ENCODE assay signal across 25 mouse cellular contexts in the genomic region with DNA sequence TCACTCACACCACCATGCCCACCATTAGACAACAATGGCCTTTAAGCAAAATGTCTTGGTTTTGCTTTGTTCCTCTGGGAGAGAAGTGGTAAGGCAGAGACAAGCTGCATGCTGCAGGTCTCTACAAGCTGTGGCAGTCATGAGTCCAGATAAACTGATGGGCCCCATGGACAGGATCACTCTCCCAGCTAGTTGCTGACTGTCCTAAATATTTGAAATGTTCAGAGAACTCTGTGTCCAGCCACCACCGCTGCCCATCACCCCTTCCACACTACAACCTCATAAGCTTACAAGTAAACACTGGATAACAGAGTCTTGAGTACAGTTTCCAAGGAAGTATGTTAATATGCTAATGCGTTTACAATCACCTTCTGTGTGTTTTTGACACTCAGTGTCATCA. TPM values are rescaled to one million over a fixed set of nuclear protein-coding genes. Genes with fewer than 3 reads are reported as not detected.
"Had no signal": no experiment of that assay in that cellular context is flagged by ENCODE, and none has a peak within 500 bp of the region (broad histone marks: within the 10 kb centered on the region; RNA-seq: fewer than 3 reads in every experiment).

No protein-coding gene starts in this region.

- DNase-seq: gastrocnemius, adult 2 months; gastrocnemius, postnatal 10 days; gastrocnemius, postnatal 25 days; heart, adult 2 months; heart, postnatal 4 days; kidney, adult 18-20 months; kidney, adult 8-10 months; kidney, postnatal 10 days; kidney, postnatal 25 days; kidney, postnatal 4 days; layer of hippocampus, adult 9-11 months; liver; liver, embryonic 13.5 days; liver, postnatal 0 days had no signal

- H3K27ac ChIP-seq: heart, adult 2 months; heart, embryonic 15.5 days; intestine, embryonic 15.5 days; liver, embryonic 13.5 days; liver, embryonic 15.5 days had no signal

- H3K36me3 ChIP-seq: heart, embryonic 13.5 days; heart, embryonic 15.5 days; hindbrain, embryonic 10.5 days; hindbrain, embryonic 12.5 days; intestine, embryonic 15.5 days; limb, embryonic 10.5 days; limb, embryonic 12.5 days; liver, embryonic 13.5 days; liver, embryonic 15.5 days had no signal

- H3K4me1 ChIP-seq: liver, embryonic 13.5 days; liver, embryonic 15.5 days had no signal

- H3K9me3 ChIP-seq: heart, embryonic 13.5 days; heart, embryonic 15.5 days; hindbrain, embryonic 10.5 days; hindbrain, embryonic 12.5 days; intestine, embryonic 15.5 days; limb, embryonic 10.5 days; limb, embryonic 12.5 days; liver, embryonic 13.5 days; liver, embryonic 15.5 days had no signal

- ATAC-seq: inflammation-experienced regulatory T-cells, adult 6 months; intestine, embryonic 15.5 days; intestine, postnatal 0 days; liver, postnatal 0 days had no signal

- H3K9ac ChIP-seq: heart, embryonic 15.5 days; intestine, embryonic 15.5 days; limb, embryonic 12.5 days; liver, embryonic 13.5 days; liver, embryonic 15.5 days; liver, postnatal 0 days had no signal

- H3K4me3 ChIP-seq: gastrocnemius, adult 2 months; heart, adult 2 months; hindbrain, embryonic 10.5 days; hindbrain, embryonic 12.5 days; intestine, embryonic 15.5 days; limb, embryonic 10.5 days; limb, embryonic 12.5 days; liver, embryonic 13.5 days; liver, embryonic 15.5 days had no signal

- H3K27me3 ChIP-seq: heart, embryonic 13.5 days; heart, embryonic 15.5 days; hindbrain, embryonic 12.5 days; intestine, embryonic 15.5 days; limb, embryonic 12.5 days; liver, embryonic 13.5 days; liver, embryonic 15.5 days had no signal

- H3K4me2 ChIP-seq: hindbrain, embryonic 12.5 days; intestine, embryonic 15.5 days; liver, embryonic 11.5 days; liver, embryonic 13.5 days; liver, embryonic 15.5 days had no signal

RNA-seq across cellular contexts. Expression of gene Cavin2, which starts 46.2 kb away (rescaled TPM):
- polyA plus RNA-seq: inflammation-experienced regulatory T-cells, adult 6 months had no signal
